Mouse (Mus musculus) testis, adult 2 months (tissue): Measurements from ENCODE around the gene Rangap1. TPM values are rescaled to one million over a fixed set of nuclear protein-coding genes. Genes with fewer than 3 reads are reported as not detected.
"Not testable (repeated sequence)": the region's sequence is repeated elsewhere in the genome, so short reads cannot be mapped to it uniquely, and the experiment has no call there.

Experiments
- H3K27ac ChIP-seq: fragments of 200-500 bp; 2 replicates; pipeline ENCODE4 v1.5.1; 2012; ENCODE audit warnings: low read depth, low read length; ENCODE audit not compliant: control insufficient read depth, insufficient read depth
- H3K27me3 ChIP-seq: fragments of 200-500 bp; 2 replicates; pipeline ENCODE4 v1.6.1; 2012; ENCODE audit warnings: mild to moderate bottlenecking, low read length, moderate library complexity; ENCODE audit not compliant: control insufficient read depth, insufficient read depth
- H3K36me3 ChIP-seq: fragments of 200-500 bp; 2 replicates; pipeline ENCODE4 v1.6.1; 2012; ENCODE audit warnings: mild to moderate bottlenecking, low read length; ENCODE audit not compliant: control insufficient read depth, insufficient read depth
- H3K4me1 ChIP-seq: fragments of 200-500 bp; 2 replicates; pipeline ENCODE4 v1.6.1; 2012; ENCODE audit warnings: low read length; ENCODE audit not compliant: control insufficient read depth, insufficient read depth
- H3K4me3 ChIP-seq: fragments of 200-500 bp; 2 replicates; pipeline ENCODE4 v1.5.1; 2012; ENCODE audit warnings: low read depth, mild to moderate bottlenecking, low read length, moderate library complexity, mixed read lengths; ENCODE audit not compliant: control insufficient read depth
- CTCF ChIP-seq: fragments of 200-500 bp; IDR thresholded peaks from 2 replicates; pipeline ENCODE4 v1.5.1; 2012; ENCODE audit warnings: low read depth, mild to moderate bottlenecking, inconsistent platforms, low read length, moderate library complexity; ENCODE audit not compliant: control insufficient read depth, insufficient read depth, insufficient replicate concordance
- POLR2A ChIP-seq: fragments of 200-500 bp; IDR thresholded peaks from 2 replicates; pipeline ENCODE4 v1.6.1; 2012; ENCODE audit warnings: low read depth, mild to moderate bottlenecking, inconsistent platforms, low read length, moderate library complexity; ENCODE audit not compliant: control insufficient read depth
- polyA plus RNA-seq: library from polyadenylated mRNA; depleted of rRNA; stranded (reverse); fragments of >200 nt; gene quantifications from 2 replicates; pipeline ENCODE4 v1.2.3, GENCODE M21; 2012

Gene Rangap1
- polyA plus RNA-seq, 1 experiment = 234 TPM

DNA sequence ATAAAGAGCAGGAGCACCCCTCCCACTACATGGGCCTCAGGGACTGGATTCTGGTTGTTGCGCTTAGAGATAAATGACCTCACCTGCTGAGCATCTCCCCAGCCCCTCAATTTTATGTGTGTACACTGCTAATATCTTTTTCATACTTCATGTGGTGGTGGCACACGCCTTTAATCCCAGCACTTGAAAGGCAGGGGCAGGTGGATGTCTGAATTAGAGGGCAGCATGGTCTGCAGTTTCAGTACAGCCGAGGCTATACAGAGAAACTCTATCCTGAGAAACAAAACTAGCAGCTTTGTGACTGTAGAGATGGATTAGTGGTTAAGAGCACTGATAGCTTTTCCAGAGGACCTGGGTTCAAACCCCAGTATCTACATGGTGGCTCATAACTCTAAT, 42.2 kb downstream of the Rangap1 start:
- H3K27ac ChIP-seq = no peak overlapping the region
- H3K4me3 ChIP-seq = no peak overlapping the region
- no peaks in the 10 kb centered on the region for H3K4me1 ChIP-seq
- H3K27me3 ChIP-seq = no peaks in the 10 kb centered on the region
- TF ChIP-seq POLR2A (no peak), CTCF (no peak)
- no peaks in the 10 kb centered on the region for H3K36me3 ChIP-seq

DNA sequence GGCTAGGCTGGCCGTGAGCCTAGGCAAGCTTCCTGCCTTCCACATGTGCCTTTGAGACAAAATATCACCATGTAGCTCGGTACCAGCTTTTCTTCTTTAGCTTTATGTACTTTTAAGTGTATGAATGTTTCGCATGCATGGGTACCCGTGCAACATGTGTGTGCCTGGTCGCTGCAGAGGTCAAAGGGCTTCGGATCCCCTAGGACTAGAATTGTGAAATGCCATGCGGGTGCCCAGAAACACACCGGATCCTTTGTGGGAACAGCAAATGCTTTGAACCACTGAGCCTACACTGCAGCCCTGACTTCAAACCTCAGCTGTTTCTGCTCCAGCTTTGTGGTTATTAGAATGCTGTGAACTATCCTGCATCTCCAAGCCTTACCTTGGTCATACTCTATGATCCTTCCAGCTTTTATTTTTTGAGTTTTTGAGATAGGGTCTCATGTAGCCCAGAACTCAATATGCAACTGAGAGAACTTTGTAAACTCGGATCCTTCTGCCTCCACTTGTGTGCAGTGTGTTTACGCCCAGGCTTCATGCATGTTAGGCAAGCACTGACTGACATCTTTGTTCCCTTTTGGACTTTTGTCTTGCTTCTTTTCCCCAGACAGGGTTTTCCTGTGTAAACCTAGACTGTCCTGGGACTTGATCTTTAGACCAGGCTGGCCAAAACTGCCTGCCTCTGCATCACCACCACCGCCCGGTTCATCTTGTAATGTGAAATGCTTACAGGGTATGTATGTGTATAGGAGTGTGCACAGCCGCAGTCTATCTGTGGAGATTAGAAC, 42.8 kb downstream of the Rangap1 start:
- H3K27me3 ChIP-seq = no peaks in the 10 kb centered on the region
- no peak overlapping the region for H3K27ac ChIP-seq
- no peaks in the 10 kb centered on the region for H3K36me3 ChIP-seq
- H3K4me1 ChIP-seq = no peaks in the 10 kb centered on the region
- TF ChIP-seq POLR2A (no peak), CTCF (no peak)
- no peak overlapping the region for H3K4me3 ChIP-seq

DNA sequence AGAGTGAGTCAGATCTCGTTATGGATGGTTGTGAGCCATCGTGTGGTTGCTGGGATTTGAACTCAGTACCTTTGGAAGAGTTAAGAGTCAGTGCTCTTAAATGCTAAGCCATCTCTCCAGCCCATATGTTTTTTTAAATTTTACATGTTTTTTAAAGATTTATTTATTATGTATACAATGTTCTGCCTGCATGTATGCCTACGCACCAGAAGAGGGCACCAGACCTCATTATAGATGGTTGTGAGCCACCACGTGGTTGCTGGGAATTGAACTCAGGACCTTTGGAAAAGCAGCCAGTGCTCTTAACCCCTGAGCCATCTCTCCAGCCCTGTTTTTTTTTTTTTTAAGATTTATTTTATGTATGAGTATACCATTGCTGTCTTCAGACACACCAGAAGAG, 44.0 kb downstream of the Rangap1 start:
- not testable (repeated sequence) for H3K4me1 ChIP-seq, H3K27me3 ChIP-seq, H3K4me3 ChIP-seq, H3K27ac ChIP-seq, H3K36me3 ChIP-seq

DNA sequence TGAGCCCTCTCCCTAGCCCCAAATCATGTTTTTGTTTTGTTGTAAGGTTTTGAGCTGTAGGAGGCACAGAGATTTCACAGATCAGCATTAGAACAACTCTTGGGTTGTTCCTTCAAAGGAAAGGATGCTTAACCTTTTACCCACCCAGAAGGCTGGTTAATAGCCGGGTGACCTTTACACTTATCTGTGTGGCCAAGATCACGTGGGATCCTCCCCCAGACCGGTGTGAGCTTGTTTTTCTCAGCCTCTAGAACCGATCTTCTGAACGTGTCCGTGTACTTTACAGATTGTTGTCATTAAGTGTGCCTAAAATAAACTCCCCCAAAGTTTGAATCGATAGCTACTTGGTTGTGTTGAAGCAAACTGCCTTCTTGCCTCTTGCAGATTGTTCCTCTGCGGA, 44.7 kb downstream of the Rangap1 start:
- TF ChIP-seq POLR2A (no peak), CTCF (no peak)
- no peak overlapping the region for H3K4me3 ChIP-seq
- H3K4me1 ChIP-seq = no peaks in the 10 kb centered on the region
- no peaks in the 10 kb centered on the region for H3K27me3 ChIP-seq
- no peaks in the 10 kb centered on the region for H3K36me3 ChIP-seq
- H3K27ac ChIP-seq = no peak overlapping the region

DNA sequence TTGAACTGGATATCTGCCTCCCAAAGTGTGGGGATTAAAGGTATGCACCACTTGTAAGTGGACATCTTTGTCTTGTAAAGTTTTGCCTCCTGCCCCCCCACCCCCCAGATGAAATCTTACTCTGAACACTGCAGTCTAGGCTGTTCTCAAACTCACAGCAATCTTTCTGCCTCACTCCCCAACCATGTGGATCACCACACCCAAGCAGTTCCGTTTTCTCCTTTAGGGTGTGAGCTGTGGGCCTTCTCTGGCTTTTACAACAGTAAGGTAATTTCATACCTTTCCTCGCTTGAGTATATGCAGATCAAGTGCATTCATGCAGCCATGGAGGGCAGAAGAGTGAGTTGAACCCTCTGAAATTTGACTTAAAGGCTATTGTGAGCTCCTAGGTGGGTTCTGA, 45.2 kb downstream of the Rangap1 start:
- no peak overlapping the region for H3K27ac ChIP-seq
- H3K27me3 ChIP-seq = no peaks in the 10 kb centered on the region
- no peaks in the 10 kb centered on the region for H3K36me3 ChIP-seq
- no peak overlapping the region for H3K4me3 ChIP-seq
- 0 out of 2 replicates have a peak, but pooled peaks cover under 1% of the 10 kb centered on the region for H3K4me1 ChIP-seq
- TF ChIP-seq CTCF (no peak), POLR2A (no peak)

DNA sequence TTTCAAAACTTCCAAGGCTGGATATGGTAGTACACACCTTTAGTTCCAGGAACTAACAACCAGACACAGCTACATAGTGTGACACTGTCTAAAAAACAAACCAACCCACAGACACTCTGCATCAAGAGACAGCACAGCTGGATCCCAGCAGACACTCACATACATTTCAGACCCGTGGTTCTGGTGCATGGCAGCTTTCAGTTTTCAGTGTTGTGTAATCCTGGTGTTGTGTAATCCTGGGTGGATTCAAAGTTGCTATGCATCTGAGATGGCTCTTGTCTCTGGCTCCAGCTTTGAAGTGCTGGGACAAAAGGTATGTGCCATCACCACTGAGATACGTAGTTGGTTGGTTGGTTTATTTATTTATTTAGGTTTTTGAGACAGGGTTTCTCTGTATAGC, 46.8 kb downstream of the Rangap1 start:
- no peak for TF ChIP-seq POLR2A
- no peak for TF ChIP-seq CTCF
- Histone ChIP-seq H3K27me3 (no peaks in the 10 kb centered on the region), H3K4me1 (peaks cover 12% of the 10 kb centered on the region), H3K4me3 (no peak overlapping the region), H3K27ac (no peak overlapping the region), H3K36me3 (no peaks in the 10 kb centered on the region)

DNA sequence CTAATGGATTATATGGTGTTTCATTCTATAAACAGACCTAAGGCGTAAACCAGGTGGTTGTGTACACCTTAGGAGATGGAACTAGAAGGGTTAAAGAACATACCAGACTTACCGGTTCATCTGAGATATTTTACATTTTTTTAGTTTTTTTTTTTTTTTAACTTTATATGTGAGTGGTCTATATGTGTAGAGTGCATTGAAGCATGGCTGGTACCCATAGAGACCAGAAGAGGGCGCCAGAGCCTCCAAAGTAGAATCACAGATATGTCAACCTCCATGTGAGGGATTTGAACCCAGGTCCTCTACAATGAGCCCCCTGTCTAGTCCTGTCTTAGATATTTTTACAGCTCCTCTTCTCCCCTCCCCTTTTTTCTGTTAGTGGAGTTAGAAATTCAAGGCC, 47.5 kb downstream of the Rangap1 start:
- Histone ChIP-seq H3K4me3 (no peak overlapping the region), H3K27me3 (no peaks in the 10 kb centered on the region), H3K36me3 (no peaks in the 10 kb centered on the region), H3K4me1 (peaks cover 18% of the 10 kb centered on the region), H3K27ac (no peak overlapping the region)
- TF ChIP-seq CTCF = no peak
- TF ChIP-seq POLR2A = no peak

DNA sequence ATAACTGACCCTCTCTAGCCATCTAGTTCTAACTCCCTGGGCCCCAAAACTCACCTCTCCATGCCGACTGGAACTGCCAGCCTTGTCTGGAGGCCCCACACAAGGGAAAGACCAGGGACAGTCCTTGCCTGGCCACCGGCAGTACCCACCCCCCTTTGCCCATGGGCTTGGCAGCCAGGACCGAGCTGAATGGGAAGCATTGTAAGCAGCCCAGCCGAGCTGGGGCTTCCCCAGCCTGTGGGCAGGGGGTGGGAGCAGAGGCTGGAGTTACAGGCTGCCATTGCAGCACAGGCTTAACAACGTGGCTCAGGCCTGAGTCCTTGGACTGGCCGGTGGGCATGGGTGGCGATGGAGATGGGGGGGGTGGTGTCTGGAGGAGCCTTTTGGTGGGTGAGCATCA, 48.2 kb downstream of the Rangap1 start, which contains the start of gene Chadl:
Gene Chadl, minus strand, starts transcription at position 113 of the 400 bp plus-strand sequence.
- H3K4me3 ChIP-seq = no peak within 1 kb of the TSS
- no peaks in the 10 kb centered on the region for H3K27me3 ChIP-seq
- peaks cover 20% of the 10 kb centered on the region for H3K4me1 ChIP-seq
- TF ChIP-seq CTCF = no peak
- no peak for TF ChIP-seq POLR2A
- no peaks in the 10 kb centered on the region for H3K36me3 ChIP-seq
- H3K27ac ChIP-seq = no peak within 1 kb of the TSS
